Mouse (Mus musculus): ENCODE measurements around the gene Tcp10c.
"Not testable (repeated sequence)": the region's sequence is repeated elsewhere in the genome, so short reads cannot be mapped to it uniquely, and the experiment has no call there.

The Tcp10c gene

GRCm38 (mm10) chr17:13354521-13354920 is at the start of gene Tcp10c:
Gene Tcp10c (plus strand): TSS chr17:13354572.
- not testable (repeated sequence) for DNase-seq (ENCODE audit: extremely low read depth, low read depth)

- not testable (repeated sequence) for DNase-seq (ENCODE audit: extremely low read depth, low read depth)
These were observed 46.5 kb upstream of the Tcp10c start for GRCm38 (mm10) chr17:13307852-13308251.

- not testable (repeated sequence) for DNase-seq (ENCODE audit: extremely low read depth, low read depth)
These were observed 46.0 kb upstream of the Tcp10c start for GRCm38 (mm10) chr17:13308344-13308743.

GRCm38 (mm10) chr17:13308746-13309145 is 45.6 kb upstream of the Tcp10c start:
- not testable (repeated sequence) for DNase-seq (ENCODE audit: extremely low read depth, low read depth)

GRCm38 (mm10) chr17:13309182-13309631 is 45.2 kb upstream of the Tcp10c start:
- DNase-seq (ENCODE audit: extremely low read depth, low read depth): not testable (repeated sequence)

- not testable (repeated sequence) for DNase-seq (ENCODE audit: extremely low read depth, low read depth)
These were observed 24.4 kb upstream of the Tcp10c start for GRCm38 (mm10) chr17:13329967-13330366.

GRCm38 (mm10) chr17:13331179-13331578 is 23.2 kb upstream of the Tcp10c start:
- not testable (repeated sequence) for DNase-seq (ENCODE audit: extremely low read depth, low read depth)

GRCm38 (mm10) chr17:13332496-13332895 is 21.9 kb upstream of the Tcp10c start:
- DNase-seq (ENCODE audit: extremely low read depth, low read depth): not testable (repeated sequence)

GRCm38 (mm10) chr17:13336979-13337749 is 17.2 kb upstream of the Tcp10c start:
- not testable (repeated sequence) for DNase-seq (ENCODE audit: extremely low read depth, low read depth)

GRCm38 (mm10) chr17:13337931-13338330 is 16.4 kb upstream of the Tcp10c start:
- not testable (repeated sequence) for DNase-seq (ENCODE audit: extremely low read depth, low read depth)

- not testable (repeated sequence) for DNase-seq (ENCODE audit: extremely low read depth, low read depth)
These were observed 14.3 kb upstream of the Tcp10c start for GRCm38 (mm10) chr17:13340071-13340470.

- DNase-seq (ENCODE audit: extremely low read depth, low read depth): not testable (repeated sequence)
These were observed 8.4 kb upstream of the Tcp10c start for GRCm38 (mm10) chr17:13345923-13346322.

- not testable (repeated sequence) for DNase-seq (ENCODE audit: extremely low read depth, low read depth)
These were observed 4.8 kb upstream of the Tcp10c start for GRCm38 (mm10) chr17:13349563-13349962.

GRCm38 (mm10) chr17:13353249-13353648 is 1.1 kb upstream of the Tcp10c start:
- DNase-seq (ENCODE audit: extremely low read depth, low read depth): not testable (repeated sequence)

GRCm38 (mm10) chr17:13362489-13362888 is 8.1 kb downstream of the Tcp10c start:
- not testable (repeated sequence) for DNase-seq (ENCODE audit: extremely low read depth, low read depth)

- not testable (repeated sequence) for DNase-seq (ENCODE audit: extremely low read depth, low read depth)
These were observed 9.4 kb downstream of the Tcp10c start for GRCm38 (mm10) chr17:13363773-13364172.

GRCm38 (mm10) chr17:13364196-13364595 is 9.8 kb downstream of the Tcp10c start:
- DNase-seq (ENCODE audit: extremely low read depth, low read depth): not testable (repeated sequence)

GRCm38 (mm10) chr17:13367181-13367580 is 12.8 kb downstream of the Tcp10c start:
- not testable (repeated sequence) for DNase-seq (ENCODE audit: extremely low read depth, low read depth)

- DNase-seq (ENCODE audit: extremely low read depth, low read depth): not testable (repeated sequence)
These were observed 14.3 kb downstream of the Tcp10c start for GRCm38 (mm10) chr17:13368658-13369057.

GRCm38 (mm10) chr17:13370746-13371145 is 16.4 kb downstream of the Tcp10c start:
- DNase-seq (ENCODE audit: extremely low read depth, low read depth): not testable (repeated sequence)

GRCm38 (mm10) chr17:13378341-13378740 is 24.0 kb downstream of the Tcp10c start:
- DNase-seq (ENCODE audit: extremely low read depth, low read depth): not testable (repeated sequence)

- not testable (repeated sequence) for DNase-seq (ENCODE audit: extremely low read depth, low read depth)
These were observed 25.7 kb downstream of the Tcp10c start for GRCm38 (mm10) chr17:13379951-13380615.
